Mouse (Mus musculus) lung, embryonic 16.5 days (tissue): Measurements from ENCODE around the gene Insig2. TPM values are rescaled to one million over a fixed set of nuclear protein-coding genes. Genes with fewer than 3 reads are reported as not detected.

Experiments
- ATAC-seq: fragments of 200-750 bp; cut with Nextera tagmentation; 2 replicates; pipeline ENCODE4 v1.8.0; 2017; ENCODE audit warnings: low read depth, mild to moderate bottlenecking, moderate library complexity
- H3K27ac ChIP-seq: fragments of 300-500 bp; sonication (generic); 2 replicates; pipeline ENCODE4 v1.5.1; 2014; ENCODE audit warnings: mild to moderate bottlenecking, control low read depth, low read length
- H3K27me3 ChIP-seq: fragments of 300-500 bp; sonication (generic); 2 replicates; pipeline ENCODE4 v1.6.1; 2014; ENCODE audit warnings: low read depth, low read length, mixed read lengths; ENCODE audit not compliant: control insufficient read depth, insufficient read depth
- H3K36me3 ChIP-seq: fragments of 300-500 bp; sonication (generic); 2 replicates; pipeline ENCODE4 v1.6.1; 2014; ENCODE audit warnings: low read length; ENCODE audit not compliant: control insufficient read depth, insufficient read depth
- H3K4me1 ChIP-seq: fragments of 300-500 bp; sonication (generic); replicated peaks from 2 replicates; pipeline ENCODE4 v1.6.1; 2014; ENCODE audit warnings: low read length, mixed read lengths; ENCODE audit not compliant: control insufficient read depth, insufficient read depth
- H3K4me2 ChIP-seq: fragments of 300-500 bp; sonication (generic); 2 replicates; pipeline ENCODE4 v1.6.1; 2014; ENCODE audit warnings: low read depth, low read length, control low read depth
- H3K4me3 ChIP-seq: fragments of 300-500 bp; sonication (generic); 2 replicates; pipeline ENCODE4 v1.5.1; 2014; ENCODE audit warnings: mild to moderate bottlenecking, low read length, control low read depth
- H3K9ac ChIP-seq: fragments of 300-500 bp; sonication (generic); 2 replicates; pipeline ENCODE4 v1.6.1; 2014; ENCODE audit warnings: low read length, control low read depth
- H3K9me3 ChIP-seq: fragments of 300-500 bp; sonication (generic); 2 replicates; pipeline ENCODE4 v1.6.1; 2016; ENCODE audit warnings: low read length; ENCODE audit not compliant: control insufficient read depth
- WGBS: fragments of 180-500 bp; shearing (Covaris S2); extraction: QIAGEN DNeasy Blood & Tissue Kit; methylation state at CpG from one replicate; pipeline ENCODE4 v1.1.7; 2014; 5-methylcytosine and 5-hydroxymethylcytosine counted together
- polyA plus RNA-seq: library from polyadenylated mRNA; unstranded; fragments of >200 nt; fragmentation: Nextera tagmentation; extraction: Ambion mirVana; gene quantifications from 2 replicates; pipeline ENCODE4 v1.2.1, GENCODE M21; 2015

The Insig2 gene
- polyA plus RNA-seq, 1 experiment from 2014 or later: 38.3 TPM

DNA sequence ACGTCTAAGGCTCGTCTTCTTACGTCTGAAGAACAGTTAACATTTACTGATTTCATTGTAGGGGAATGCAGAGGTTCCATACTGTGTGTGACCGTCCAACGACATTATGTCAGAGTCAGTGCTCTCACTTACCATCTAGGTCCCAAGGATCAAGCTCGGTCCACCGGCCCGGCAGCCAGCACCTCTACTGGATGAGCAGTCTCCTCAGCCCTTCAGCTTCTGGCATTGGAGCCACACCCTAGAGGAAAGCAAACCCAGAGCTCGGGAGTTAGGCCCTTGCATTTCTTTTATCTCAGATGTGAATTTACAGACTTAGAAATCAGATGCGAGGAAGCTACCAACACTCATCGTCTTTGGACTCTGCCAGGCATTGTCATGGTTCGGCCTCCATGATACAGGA lies 27.3 kb upstream of the Insig2 start:
- Histone ChIP-seq H3K4me2 (no peak overlapping the region), H3K36me3 (no peaks in the 10 kb centered on the region), H3K9me3 (no peaks in the 10 kb centered on the region), H3K27me3 (no peaks in the 10 kb centered on the region), H3K27ac (no peak overlapping the region), H3K4me1 (no peaks in the 10 kb centered on the region), H3K9ac (no peak overlapping the region), H3K4me3 (no peak overlapping the region)
- 70% methylated on average over 12 of the region's 12 CpGs for WGBS
- no peak for ATAC-seq

GRCm38 (mm10) chr1:121353779-121354178 lies 21.4 kb upstream of the Insig2 start:
- H3K36me3 ChIP-seq: no peaks in the 10 kb centered on the region
- ATAC-seq: no peak
- H3K9ac ChIP-seq: no peak overlapping the region
- H3K4me1 ChIP-seq: no peaks in the 10 kb centered on the region
- H3K4me3 ChIP-seq: no peak overlapping the region
- no peaks in the 10 kb centered on the region for H3K9me3 ChIP-seq
- H3K27me3 ChIP-seq: no peaks in the 10 kb centered on the region
- H3K27ac ChIP-seq: no peak overlapping the region
- H3K4me2 ChIP-seq: no peak overlapping the region

- H3K27ac ChIP-seq: no peak overlapping the region
- no peaks in the 10 kb centered on the region for H3K36me3 ChIP-seq
- WGBS: 44% methylated on average over 3 of the region's 3 CpGs
- H3K27me3 ChIP-seq: no peaks in the 10 kb centered on the region
- no peak for ATAC-seq
- no peak overlapping the region for H3K4me3 ChIP-seq
- H3K4me1 ChIP-seq: no peaks in the 10 kb centered on the region
- no peak overlapping the region for H3K9ac ChIP-seq
- H3K4me2 ChIP-seq: no peak overlapping the region
- H3K9me3 ChIP-seq: no peaks in the 10 kb centered on the region
Observed at GRCm38 (mm10) chr1:121351037-121351436, 18.6 kb upstream of the Insig2 start.

GRCm38 (mm10) chr1:121350616-121351015 lies 18.2 kb upstream of the Insig2 start:
- 74% methylated on average over 13 of the region's 13 CpGs for WGBS
- no peaks in the 10 kb centered on the region for H3K36me3 ChIP-seq
- H3K9ac ChIP-seq: no peak overlapping the region
- H3K9me3 ChIP-seq: no peaks in the 10 kb centered on the region
- no peak overlapping the region for H3K4me3 ChIP-seq
- no peaks in the 10 kb centered on the region for H3K27me3 ChIP-seq
- no peak overlapping the region for H3K27ac ChIP-seq
- H3K4me2 ChIP-seq: no peak overlapping the region
- H3K4me1 ChIP-seq: no peaks in the 10 kb centered on the region
- no peak for ATAC-seq

DNA sequence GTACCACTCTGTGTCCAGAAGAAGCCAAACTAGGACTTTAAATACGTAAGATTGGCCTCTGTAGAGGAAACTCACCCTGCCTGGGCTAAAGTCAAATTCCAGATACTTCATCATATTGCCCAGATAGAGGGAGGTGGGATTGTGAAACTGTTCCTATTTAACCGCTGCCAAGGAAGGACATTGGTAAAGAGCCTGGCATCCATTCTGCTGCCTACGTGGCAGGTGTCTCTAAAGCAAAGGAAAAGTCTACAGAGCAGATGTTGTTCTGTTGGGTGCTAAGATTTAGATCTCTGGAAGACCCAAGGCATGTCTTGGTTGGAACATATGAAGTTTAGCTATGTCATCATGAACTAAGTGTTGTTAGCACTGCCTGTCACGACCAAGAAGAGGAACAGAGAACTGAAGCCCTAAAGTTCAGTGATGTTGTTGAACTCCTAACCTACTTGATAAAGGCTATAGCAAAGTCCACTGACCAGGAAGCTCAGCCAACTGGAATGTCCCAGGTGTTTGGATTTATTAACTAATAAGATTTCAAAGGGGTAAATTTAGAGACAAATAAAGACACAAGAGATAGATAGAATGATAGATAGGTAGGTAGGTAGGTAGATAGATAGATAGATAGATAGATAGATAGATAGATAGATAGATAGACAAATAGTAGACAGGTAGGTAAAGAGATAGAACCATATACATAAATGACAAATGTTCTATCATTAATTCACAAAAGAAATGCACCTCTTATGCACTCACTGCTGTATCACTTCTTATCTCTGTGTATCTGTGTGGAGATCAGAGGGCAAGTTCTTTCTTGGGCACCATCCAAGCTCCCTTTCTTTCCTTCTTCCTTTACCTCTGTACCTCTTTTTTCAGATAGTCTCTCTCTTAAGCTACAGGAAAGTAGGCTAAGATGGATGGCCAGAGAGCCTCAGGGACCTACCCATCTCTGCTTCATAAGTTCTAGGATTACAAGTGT lies 16.8 kb upstream of the Insig2 start:
- 70% methylated on average over 4 of the region's 4 CpGs for WGBS
- no peak for ATAC-seq
- Histone ChIP-seq H3K36me3 (no peaks in the 10 kb centered on the region), H3K4me3 (no peak overlapping the region), H3K27ac (no peak overlapping the region), H3K27me3 (no peaks in the 10 kb centered on the region), H3K4me1 (no peaks in the 10 kb centered on the region), H3K9me3 (no peaks in the 10 kb centered on the region), H3K4me2 (no peak overlapping the region), H3K9ac (no peak overlapping the region)

- Histone ChIP-seq H3K4me1 (no peaks in the 10 kb centered on the region; the same call in 1 of the 2 replicates), H3K9ac (no peak overlapping the region), H3K4me3 (no peak overlapping the region), H3K27ac (no peak overlapping the region), H3K36me3 (no peaks in the 10 kb centered on the region), H3K27me3 (no peaks in the 10 kb centered on the region), H3K9me3 (no peaks in the 10 kb centered on the region), H3K4me2 (no peak overlapping the region)
- WGBS: 38% methylated on average over 5 of the region's 5 CpGs
- ATAC-seq: peak; percentile 52; the same call in 1 of the 2 replicates
Observed at GRCm38 (mm10) chr1:121343966-121344365, 11.6 kb upstream of the Insig2 start.

DNA sequence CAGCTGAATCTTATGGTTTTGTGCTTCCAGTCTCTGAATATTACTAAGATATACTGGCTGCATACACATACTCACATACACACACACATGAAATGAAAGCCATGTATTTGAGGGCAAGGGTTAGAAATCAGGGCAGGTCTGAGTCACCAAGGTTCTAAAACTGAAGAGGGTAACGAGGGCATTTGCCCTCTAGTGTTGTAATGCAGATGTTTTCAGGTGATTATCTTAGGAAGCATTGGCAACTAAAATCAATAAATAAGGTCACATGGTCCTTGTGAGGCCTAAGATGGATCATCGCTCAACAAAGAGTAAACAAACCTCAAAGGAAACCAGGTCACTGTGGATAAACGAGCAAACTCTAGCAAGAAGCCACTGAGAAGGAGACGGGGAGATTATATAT lies 3.4 kb upstream of the Insig2 start:
- Histone ChIP-seq H3K9ac (no peak overlapping the region), H3K4me1 (no peaks in the 10 kb centered on the region), H3K27ac (no peak overlapping the region), H3K9me3 (no peaks in the 10 kb centered on the region), H3K36me3 (no peaks in the 10 kb centered on the region), H3K4me2 (no peak overlapping the region), H3K27me3 (no peaks in the 10 kb centered on the region), H3K4me3 (no peak overlapping the region)
- ATAC-seq: no peak
- 27% methylated on average over 4 of the region's 4 CpGs for WGBS

- 91% methylated on average over 4 of the region's 4 CpGs for WGBS
- no peaks in the 10 kb centered on the region for H3K9me3 ChIP-seq
- H3K4me2 ChIP-seq: no peak overlapping the region
- no peak overlapping the region for H3K27ac ChIP-seq
- no peaks in the 10 kb centered on the region for H3K4me1 ChIP-seq
- no peak overlapping the region for H3K9ac ChIP-seq
- no peaks in the 10 kb centered on the region for H3K36me3 ChIP-seq
- H3K4me3 ChIP-seq: no peak overlapping the region
- no peaks in the 10 kb centered on the region for H3K27me3 ChIP-seq
- no peak for ATAC-seq
Observed at GRCm38 (mm10) chr1:121333986-121334703, 1.8 kb upstream of the Insig2 start.

DNA sequence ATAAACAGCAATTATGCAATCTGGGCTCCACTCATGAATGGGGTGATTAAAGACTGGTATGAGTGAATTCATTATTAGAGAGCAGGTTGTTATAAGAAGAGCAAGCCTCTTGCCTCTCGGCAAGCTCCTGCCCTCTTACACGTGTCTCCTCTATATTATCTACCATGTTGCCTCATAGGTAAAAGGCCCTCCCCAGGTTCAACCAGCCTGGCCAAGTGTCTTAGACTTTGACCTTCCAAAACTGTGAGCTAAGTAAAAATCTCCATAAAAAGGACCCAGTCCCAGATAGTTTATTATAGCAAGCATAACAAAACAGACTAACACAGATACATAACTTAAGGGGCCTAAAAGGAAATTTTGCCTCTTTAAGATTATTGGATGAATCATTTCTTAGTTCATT lies 1.8 kb downstream of the Insig2 start:
- Histone ChIP-seq H3K4me2 (no peak overlapping the region), H3K9me3 (no peaks in the 10 kb centered on the region), H3K36me3 (no peaks in the 10 kb centered on the region), H3K27ac (no peak overlapping the region), H3K4me3 (no peak overlapping the region), H3K9ac (no peak overlapping the region), H3K4me1 (no peaks in the 10 kb centered on the region), H3K27me3 (no peaks in the 10 kb centered on the region)
- WGBS: 84% methylated on average over 2 of the region's 2 CpGs
- ATAC-seq: no peak
